Mouse (Mus musculus) Muller cell, postnatal 12 days (primary cell): ENCODE data around the gene Pdss2.

Experiments used
- DNase-seq: peaks from one replicate; pipeline ENCODE4 v3.0.0-alpha.2; 2015; ENCODE audit errors: inconsistent ontology term

The Pdss2 gene

GRCm38 (mm10) chr10:43481179-43481578 is 259.9 kb downstream of the Pdss2 start:
- no peak for DNase-seq

- no peak for DNase-seq
Measured at GRCm38 (mm10) chr10:43482021-43482420, 260.7 kb downstream of the Pdss2 start.

- DNase-seq, result peak; percentile 40
Measured at GRCm38 (mm10) chr10:43483426-43483995, 262.2 kb downstream of the Pdss2 start.

GRCm38 (mm10) chr10:43485751-43486268 is 264.5 kb downstream of the Pdss2 start:
- no peak for DNase-seq

GRCm38 (mm10) chr10:43487441-43488010 is 266.2 kb downstream of the Pdss2 start:
- DNase-seq, result no peak

DNA sequence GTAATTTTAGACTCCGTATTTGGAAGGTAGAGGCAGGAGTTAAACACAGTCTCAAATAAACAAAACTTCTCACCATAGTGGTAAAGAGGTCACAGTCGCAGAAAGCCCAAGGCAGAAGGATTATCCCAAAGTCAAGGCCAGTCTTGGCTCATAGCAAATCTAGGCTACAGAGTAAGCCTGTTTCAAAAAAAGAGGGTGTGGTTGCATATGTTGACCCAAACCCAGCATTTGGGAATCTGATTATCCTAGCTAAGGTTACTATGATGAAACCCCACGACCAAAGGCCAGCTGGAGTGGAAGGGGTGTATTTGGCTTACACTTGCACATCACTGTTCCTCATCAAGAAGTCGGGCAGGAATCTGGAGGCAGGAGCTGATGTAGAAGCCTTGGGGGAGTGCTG is 267.0 kb downstream of the Pdss2 start:
- no peak for DNase-seq

- DNase-seq, result no peak
Measured at GRCm38 (mm10) chr10:43489139-43489538, 267.9 kb downstream of the Pdss2 start.

DNA sequence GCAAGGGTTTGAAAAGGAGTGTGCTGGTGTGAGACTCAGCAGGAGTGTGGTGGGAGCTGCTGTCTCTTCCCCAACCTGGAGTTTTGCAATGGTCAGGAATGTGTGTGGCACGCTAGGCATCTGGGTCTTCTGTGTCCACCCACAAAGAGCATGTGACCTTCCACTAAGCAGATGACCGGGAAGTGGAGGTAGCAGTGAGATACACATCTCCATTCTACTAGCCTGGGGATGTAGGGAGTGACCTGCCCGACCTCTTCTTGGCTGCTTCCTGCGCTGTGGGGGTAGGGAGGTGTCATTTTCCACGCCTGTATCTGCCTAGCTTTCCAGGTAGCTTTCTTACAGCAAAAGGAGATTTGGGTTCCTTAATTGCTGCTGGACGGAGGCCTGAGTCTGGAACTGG is 268.3 kb downstream of the Pdss2 start:
- peak; percentile 40 for DNase-seq

- no peak for DNase-seq
Measured at GRCm38 (mm10) chr10:43490034-43490433, 268.7 kb downstream of the Pdss2 start.

GRCm38 (mm10) chr10:43490846-43491245 is 269.6 kb downstream of the Pdss2 start:
- no peak for DNase-seq

GRCm38 (mm10) chr10:43502599-43502998 is 281.3 kb downstream of the Pdss2 start:
- DNase-seq, result no peak

DNA sequence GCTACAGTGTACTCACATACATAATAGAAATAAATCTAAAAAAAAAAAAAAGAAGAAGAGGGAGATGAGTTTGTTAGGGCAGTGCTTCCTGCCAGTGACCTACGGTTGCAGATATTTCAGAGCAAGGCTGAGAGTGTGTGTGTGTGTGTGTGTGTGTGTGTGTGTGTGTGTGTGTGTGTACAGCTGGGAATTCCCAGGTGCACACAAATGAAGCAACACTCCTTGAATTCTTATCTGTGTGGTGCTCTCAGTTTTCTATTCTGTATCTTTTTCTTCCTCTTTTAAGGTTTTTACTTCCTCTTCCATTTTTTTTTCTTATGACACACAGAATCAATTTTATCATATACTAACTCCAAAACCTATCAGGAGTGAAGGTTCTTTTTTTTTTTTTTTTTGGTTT is 283.0 kb downstream of the Pdss2 start:
- no peak for DNase-seq

GRCm38 (mm10) chr10:43507051-43507450 is 285.8 kb downstream of the Pdss2 start:
- no peak for DNase-seq

DNA sequence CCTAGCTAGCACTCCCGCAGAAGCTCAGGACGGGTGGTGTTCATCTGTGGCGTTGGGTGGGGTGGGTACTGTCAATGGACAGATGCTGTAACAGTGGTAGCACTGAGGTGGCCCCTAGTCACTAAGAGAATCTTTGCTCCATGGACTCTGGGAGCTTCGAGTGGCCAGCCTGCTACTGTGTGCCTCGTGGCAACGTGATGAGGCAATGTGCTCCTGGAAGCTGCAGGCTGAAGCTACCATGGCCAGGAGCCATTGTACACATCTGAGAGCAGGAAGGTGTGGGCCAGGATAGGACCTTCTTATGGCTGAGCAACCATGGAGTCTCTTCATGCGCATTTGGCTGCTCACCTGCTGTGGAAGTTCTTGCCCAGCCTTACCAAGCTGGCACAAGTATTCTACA is 287.9 kb downstream of the Pdss2 start:
- DNase-seq, result no peak

- DNase-seq, result no peak
Measured at GRCm38 (mm10) chr10:43512976-43513375, 291.7 kb downstream of the Pdss2 start.
